Mouse (Mus musculus) forebrain, embryonic 15.5 days (tissue): ENCODE measurements around the gene Lclat1. TPM values are rescaled to one million over a fixed set of nuclear protein-coding genes. Genes with fewer than 3 reads are reported as not detected.
A peak's percentile ranks its signal among the peaks of the same experiment; 100 is the strongest.

Experiments
- ATAC-seq: fragments of 200-750 bp; cut with Nextera tagmentation; replicated peaks from 2 replicates; pipeline ENCODE4 v1.8.0; 2017; ENCODE audit warnings: mild to moderate bottlenecking, moderate TSS enrichment, moderate library complexity
- H3K27ac ChIP-seq: fragments of 300-500 bp; sonication (generic); replicated peaks from 2 replicates; pipeline ENCODE4 v1.5.1; 2015; ENCODE audit warnings: mild to moderate bottlenecking, inconsistent platforms
- H3K27me3 ChIP-seq: fragments of 300-500 bp; sonication (generic); 2 replicates; pipeline ENCODE4 v1.6.1; 2015; ENCODE audit warnings: inconsistent platforms
- H3K36me3 ChIP-seq: fragments of 300-500 bp; sonication (generic); 2 replicates; pipeline ENCODE4 v1.6.1; 2015; ENCODE audit warnings: mild to moderate bottlenecking, inconsistent platforms
- H3K4me1 ChIP-seq: fragments of 300-500 bp; sonication (generic); 2 replicates; pipeline ENCODE4 v1.6.1; 2015; ENCODE audit warnings: inconsistent platforms
- H3K4me2 ChIP-seq: fragments of 300-500 bp; sonication (generic); replicated peaks from 2 replicates; pipeline ENCODE4 v1.6.1; 2015; ENCODE audit warnings: mild to moderate bottlenecking, inconsistent platforms
- H3K4me3 ChIP-seq: fragments of 300-500 bp; sonication (generic); 2 replicates; pipeline ENCODE4 v1.5.1; 2015; ENCODE audit warnings: mild to moderate bottlenecking, inconsistent platforms
- H3K9ac ChIP-seq: fragments of 300-500 bp; sonication (generic); replicated peaks from 2 replicates; pipeline ENCODE4 v1.6.1; 2015; ENCODE audit warnings: mild to moderate bottlenecking, inconsistent platforms
- H3K9me3 ChIP-seq: fragments of 300-500 bp; sonication (generic); 2 replicates; pipeline ENCODE4 v1.6.1; 2016; ENCODE audit warnings: inconsistent platforms
- WGBS: fragments of 180-500 bp; shearing (Covaris S2); methylation state at CpG from one replicate; pipeline ENCODE4 v1.1.7; 2015; ENCODE audit warnings: mixed read lengths; 5-methylcytosine and 5-hydroxymethylcytosine counted together
- polyA plus RNA-seq: library from polyadenylated mRNA; unstranded; fragments of >200 nt; fragmentation: Nextera tagmentation; extraction: Ambion mirVana; gene quantifications from 2 replicates; pipeline ENCODE4 v1.2.1, GENCODE M21; 2015

Lclat1 gene
- polyA plus RNA-seq, 1 experiment from 2014 or later = 7.9 TPM

- ATAC-seq = no peak
- no peaks in the 10 kb centered on the region for H3K27me3 ChIP-seq
- H3K4me1 ChIP-seq = no peaks in the 10 kb centered on the region
- H3K36me3 ChIP-seq = no peaks in the 10 kb centered on the region
- no peaks in the 10 kb centered on the region for H3K9me3 ChIP-seq
- 86% methylated on average over 2 of the region's 2 CpGs for WGBS
- H3K27ac ChIP-seq = no peak overlapping the region
- no peak overlapping the region for H3K4me3 ChIP-seq
- H3K9ac ChIP-seq = no peak overlapping the region
- no peak overlapping the region for H3K4me2 ChIP-seq
Observed at GRCm38 (mm10) chr17:73153672-73154071, 45.9 kb downstream of the Lclat1 start.

DNA sequence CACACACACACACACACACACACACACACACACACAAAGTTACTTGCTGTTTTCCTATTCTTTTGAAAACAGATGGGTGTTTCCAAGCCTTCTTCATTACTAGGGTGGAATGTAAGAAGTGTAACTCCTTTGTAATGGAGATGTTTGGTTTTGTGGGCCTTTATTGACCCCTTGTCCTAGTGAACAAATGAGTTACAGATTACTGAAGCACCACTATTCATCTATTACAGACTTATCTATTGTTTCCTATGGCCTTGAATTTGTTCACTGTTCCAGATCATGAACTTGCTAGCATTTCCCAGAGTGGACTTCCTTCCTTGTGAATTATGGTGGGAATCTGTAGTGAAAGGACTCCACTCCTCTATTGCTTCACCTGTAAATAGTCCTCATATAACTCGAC, 48.8 kb downstream of the Lclat1 start:
- ATAC-seq = no peak

DNA sequence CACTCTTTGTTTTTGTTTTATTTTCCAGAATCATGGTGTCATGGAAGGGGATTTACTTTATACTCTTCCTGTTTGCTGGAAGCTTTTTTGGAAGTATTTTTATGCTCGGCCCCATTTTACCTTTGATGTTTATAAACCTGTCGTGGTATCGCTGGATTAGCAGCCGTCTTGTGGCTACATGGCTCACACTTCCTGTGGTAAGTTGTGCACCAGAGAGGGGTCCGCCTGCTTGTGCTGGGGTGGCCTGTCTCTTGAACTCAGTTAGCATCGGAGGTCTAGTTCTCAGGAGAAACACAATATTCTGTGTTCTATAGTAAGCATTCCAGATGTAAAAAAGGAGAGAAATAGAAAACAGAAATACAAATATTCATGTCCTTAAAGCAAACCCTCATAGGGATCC, 54.0 kb downstream of the Lclat1 start:
- Histone ChIP-seq H3K9ac (no peak overlapping the region), H3K4me2 (no peak overlapping the region), H3K27ac (no peak overlapping the region), H3K9me3 (no peaks in the 10 kb centered on the region), H3K4me3 (no peak overlapping the region), H3K4me1 (no peaks in the 10 kb centered on the region), H3K36me3 (no peaks in the 10 kb centered on the region), H3K27me3 (no peaks in the 10 kb centered on the region)
- ATAC-seq = no peak
- 88% methylated on average over 6 of the region's 6 CpGs for WGBS

More for the DNA sequence above, 48.8 kb downstream of the Lclat1 start:
- no peak overlapping the region for H3K4me3 ChIP-seq
- no peak overlapping the region for H3K27ac ChIP-seq
- no peak overlapping the region for H3K4me2 ChIP-seq
- no peaks in the 10 kb centered on the region for H3K27me3 ChIP-seq
- H3K9me3 ChIP-seq = no peaks in the 10 kb centered on the region
- H3K36me3 ChIP-seq = no peaks in the 10 kb centered on the region
- WGBS = 57% methylated on average over 1 of the region's 1 CpGs
- H3K9ac ChIP-seq = no peak overlapping the region
- H3K4me1 ChIP-seq = no peaks in the 10 kb centered on the region

DNA sequence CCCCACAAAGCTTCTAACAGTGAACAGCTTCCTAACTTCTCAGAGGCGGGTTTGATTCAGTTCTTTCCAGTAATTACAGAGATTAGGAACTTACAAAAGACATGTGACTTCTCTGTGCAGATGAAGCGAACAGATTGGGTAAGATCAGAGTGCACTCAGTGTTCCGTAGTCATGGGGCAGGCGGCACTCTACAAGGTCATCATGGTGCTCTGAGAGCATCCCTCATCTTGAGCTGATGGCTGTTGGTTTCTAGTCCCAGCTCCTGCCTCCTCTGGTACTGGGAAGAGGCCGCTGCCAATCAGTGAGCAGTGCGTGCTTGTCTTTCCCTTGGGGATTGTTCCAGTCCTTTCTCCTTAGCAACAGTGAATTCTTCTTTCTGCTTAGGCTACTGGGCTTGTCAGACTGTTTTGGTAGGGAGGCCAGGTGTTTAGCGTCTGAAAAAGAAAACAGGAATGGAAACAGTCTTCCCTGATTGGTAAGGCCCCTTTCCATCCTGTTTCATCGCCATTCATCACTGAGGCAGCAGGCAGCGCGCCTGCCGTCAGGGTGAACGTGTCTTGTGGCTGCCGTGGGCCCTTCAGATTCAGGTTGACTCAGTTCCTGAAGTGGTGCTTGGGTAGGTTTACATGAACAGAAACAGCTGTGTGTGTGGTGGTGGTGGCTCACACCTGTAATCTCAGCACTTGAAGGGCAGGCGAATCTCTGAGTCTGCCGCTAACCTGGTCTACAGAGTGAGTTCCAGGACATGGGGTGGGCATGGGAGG, 54.8 kb downstream of the Lclat1 start:
- Histone ChIP-seq H3K27me3 (no peaks in the 10 kb centered on the region), H3K4me2 (no peak overlapping the region), H3K4me3 (no peak overlapping the region), H3K9ac (no peak overlapping the region), H3K27ac (no peak overlapping the region), H3K36me3 (no peaks in the 10 kb centered on the region), H3K4me1 (no peaks in the 10 kb centered on the region), H3K9me3 (no peaks in the 10 kb centered on the region)
- 89% methylated on average over 15 of the region's 15 CpGs for WGBS
- no peak for ATAC-seq

DNA sequence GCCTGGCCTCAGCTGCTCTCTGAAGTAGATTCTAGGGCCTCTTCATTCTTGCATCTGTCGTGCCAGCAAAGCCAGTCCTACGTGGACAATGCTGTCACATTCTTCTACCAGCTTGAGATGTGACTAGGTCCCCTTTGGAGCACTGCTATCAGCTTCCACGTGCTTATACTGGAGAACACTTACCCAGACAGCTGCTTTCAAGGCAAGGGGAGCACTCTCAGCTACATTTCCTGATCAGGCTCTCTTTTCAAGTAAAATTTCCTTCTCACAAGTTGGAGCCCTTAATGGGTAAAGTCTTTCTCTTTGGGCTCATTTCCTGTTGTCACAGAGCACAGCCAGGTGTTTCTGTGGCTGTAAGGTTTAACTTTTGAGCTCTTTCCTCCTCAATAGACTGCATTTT, 55.8 kb downstream of the Lclat1 start:
- Histone ChIP-seq H3K9me3 (no peaks in the 10 kb centered on the region), H3K4me1 (no peaks in the 10 kb centered on the region), H3K9ac (no peak overlapping the region), H3K4me3 (no peak overlapping the region), H3K27ac (no peak overlapping the region), H3K27me3 (no peaks in the 10 kb centered on the region), H3K36me3 (no peaks in the 10 kb centered on the region), H3K4me2 (no peak overlapping the region)
- no peak for ATAC-seq
- WGBS = 66% methylated on average over 3 of the region's 3 CpGs

GRCm38 (mm10) chr17:73164121-73164520, 56.3 kb downstream of the Lclat1 start:
- H3K36me3 ChIP-seq = no peaks in the 10 kb centered on the region
- no peaks in the 10 kb centered on the region for H3K4me1 ChIP-seq
- no peak overlapping the region for H3K4me3 ChIP-seq
- H3K27ac ChIP-seq = no peak overlapping the region
- ATAC-seq = no peak
- H3K4me2 ChIP-seq = no peak overlapping the region
- H3K9me3 ChIP-seq = no peaks in the 10 kb centered on the region
- WGBS = 89% methylated on average over 2 of the region's 2 CpGs
- H3K27me3 ChIP-seq = no peaks in the 10 kb centered on the region
- no peak overlapping the region for H3K9ac ChIP-seq

- Histone ChIP-seq H3K4me2 (no peak overlapping the region), H3K27ac (no peak overlapping the region), H3K27me3 (no peaks in the 10 kb centered on the region), H3K9ac (no peak overlapping the region), H3K36me3 (no peaks in the 10 kb centered on the region), H3K4me1 (no peaks in the 10 kb centered on the region), H3K9me3 (no peaks in the 10 kb centered on the region), H3K4me3 (no peak overlapping the region)
- no peak for ATAC-seq
- 94% methylated on average over 7 of the region's 7 CpGs for WGBS
Observed at GRCm38 (mm10) chr17:73169461-73169860, 61.7 kb downstream of the Lclat1 start.

DNA sequence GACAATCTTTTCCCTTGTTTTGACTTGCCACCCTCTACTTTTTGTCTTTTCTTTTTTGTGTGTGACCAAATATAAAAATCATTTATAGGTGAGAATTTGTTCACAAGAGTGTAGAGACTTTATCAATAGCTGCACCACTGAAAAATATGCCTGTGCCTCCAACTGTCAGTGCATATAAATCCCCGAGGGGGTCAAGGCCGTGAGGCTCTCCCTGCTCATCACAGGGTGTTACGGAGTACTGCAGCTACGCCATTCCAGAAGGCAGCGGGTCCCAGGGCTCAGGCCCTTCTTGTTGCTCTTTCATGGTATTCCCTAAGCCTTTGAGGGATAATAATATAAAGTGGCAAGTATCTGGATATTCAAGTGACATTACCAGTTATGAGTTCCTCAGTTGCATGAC, 62.4 kb downstream of the Lclat1 start:
- no peak for ATAC-seq

GRCm38 (mm10) chr17:73174083-73174562, 66.3 kb downstream of the Lclat1 start:
- no peak overlapping the region for H3K9ac ChIP-seq
- H3K4me3 ChIP-seq = no peak overlapping the region
- H3K27me3 ChIP-seq = no peaks in the 10 kb centered on the region
- H3K27ac ChIP-seq = no peak overlapping the region
- 48% methylated on average over 5 of the region's 5 CpGs for WGBS
- H3K4me1 ChIP-seq = no peaks in the 10 kb centered on the region
- no peaks in the 10 kb centered on the region for H3K9me3 ChIP-seq
- no peaks in the 10 kb centered on the region for H3K36me3 ChIP-seq
- 0 out of 2 replicates have a peak, but pooled peaks have one; percentile 29 for ATAC-seq
- no peak overlapping the region for H3K4me2 ChIP-seq

More for the DNA sequence above, 62.4 kb downstream of the Lclat1 start:
- no peaks in the 10 kb centered on the region for H3K4me1 ChIP-seq
- no peak overlapping the region for H3K9ac ChIP-seq
- no peaks in the 10 kb centered on the region for H3K27me3 ChIP-seq
- no peaks in the 10 kb centered on the region for H3K9me3 ChIP-seq
- no peaks in the 10 kb centered on the region for H3K36me3 ChIP-seq
- no peak overlapping the region for H3K27ac ChIP-seq
- H3K4me3 ChIP-seq = no peak overlapping the region
- no peak overlapping the region for H3K4me2 ChIP-seq
- WGBS = 96% methylated on average over 5 of the region's 5 CpGs

- no peak overlapping the region for H3K9ac ChIP-seq
- H3K4me1 ChIP-seq = no peaks in the 10 kb centered on the region
- H3K4me2 ChIP-seq = no peak overlapping the region
- no peak for ATAC-seq
- no peak overlapping the region for H3K27ac ChIP-seq
- no peak overlapping the region for H3K4me3 ChIP-seq
- no peaks in the 10 kb centered on the region for H3K27me3 ChIP-seq
- no peaks in the 10 kb centered on the region for H3K36me3 ChIP-seq
- no peaks in the 10 kb centered on the region for H3K9me3 ChIP-seq
- WGBS = 89% methylated on average over 5 of the region's 5 CpGs
Observed at GRCm38 (mm10) chr17:73175720-73176119, 67.9 kb downstream of the Lclat1 start.

GRCm38 (mm10) chr17:73177079-73177478, 69.3 kb downstream of the Lclat1 start:
- Histone ChIP-seq H3K36me3 (no peaks in the 10 kb centered on the region), H3K4me2 (no peak overlapping the region), H3K9me3 (no peaks in the 10 kb centered on the region), H3K9ac (no peak overlapping the region), H3K27ac (no peak overlapping the region), H3K27me3 (no peaks in the 10 kb centered on the region), H3K4me3 (no peak overlapping the region), H3K4me1 (no peaks in the 10 kb centered on the region)
- WGBS = 90% methylated on average over 4 of the region's 4 CpGs
- ATAC-seq = no peak

- no peaks in the 10 kb centered on the region for H3K27me3 ChIP-seq
- H3K27ac ChIP-seq = no peak overlapping the region
- no peak overlapping the region for H3K4me2 ChIP-seq
- H3K9ac ChIP-seq = no peak overlapping the region
- H3K4me1 ChIP-seq = no peaks in the 10 kb centered on the region
- H3K9me3 ChIP-seq = no peaks in the 10 kb centered on the region
- H3K36me3 ChIP-seq = no peaks in the 10 kb centered on the region
- H3K4me3 ChIP-seq = no peak overlapping the region
- WGBS = 96% methylated on average over 5 of the region's 5 CpGs
- no peak for ATAC-seq
Observed at GRCm38 (mm10) chr17:73186929-73187328, 79.1 kb downstream of the Lclat1 start.

DNA sequence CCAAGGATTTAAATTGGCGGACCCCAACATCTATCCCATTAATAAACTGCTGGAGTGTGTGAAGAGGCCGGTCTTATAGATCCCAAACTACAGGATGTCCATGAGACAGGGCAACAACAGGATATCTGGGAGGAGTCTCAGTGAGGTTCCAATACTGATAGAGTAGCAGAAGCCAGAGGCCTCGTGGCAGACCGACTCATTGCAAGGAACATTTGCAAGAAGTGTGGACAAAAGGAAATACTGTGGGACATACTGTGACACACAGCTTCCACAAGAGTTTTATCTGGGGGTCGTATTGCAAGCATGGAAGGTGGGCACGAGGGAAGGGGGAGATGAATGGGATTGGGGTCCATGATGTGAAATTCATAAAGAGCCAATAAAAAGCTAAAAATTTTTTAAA, 86.4 kb downstream of the Lclat1 start:
- no peak overlapping the region for H3K9ac ChIP-seq
- no peak overlapping the region for H3K27ac ChIP-seq
- WGBS = 94% methylated on average over 6 of the region's 6 CpGs
- ATAC-seq = no peak
- H3K9me3 ChIP-seq = no peaks in the 10 kb centered on the region
- H3K4me2 ChIP-seq = no peak overlapping the region
- no peak overlapping the region for H3K4me3 ChIP-seq
- H3K27me3 ChIP-seq = no peaks in the 10 kb centered on the region
- H3K4me1 ChIP-seq = no peaks in the 10 kb centered on the region
- H3K36me3 ChIP-seq = no peaks in the 10 kb centered on the region
